In the genomic region with DNA sequence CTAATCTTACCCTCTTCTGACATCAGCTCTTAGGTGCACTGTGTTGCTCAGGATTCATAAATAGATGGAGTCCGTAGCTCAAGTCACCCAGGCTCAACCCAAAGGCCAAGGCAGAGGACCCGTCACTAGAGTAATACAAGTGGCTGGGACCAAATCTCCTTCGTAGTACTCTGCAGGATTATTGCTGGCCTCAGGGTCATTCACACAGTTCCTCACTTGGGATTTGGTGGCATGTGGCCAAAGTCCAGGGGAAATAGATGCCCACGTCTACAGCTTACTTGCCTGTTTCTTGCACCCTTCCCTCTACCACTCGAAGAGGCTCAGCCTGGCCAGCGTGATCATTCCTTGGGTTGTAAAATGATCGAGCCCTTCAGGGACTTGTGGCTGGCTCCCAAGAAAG, we compare ENCODE assay signal across 16 mouse cellular contexts. TPM values are rescaled to one million over a fixed set of nuclear protein-coding genes. Genes with fewer than 3 reads are reported as not detected.
A peak's percentile ranks its signal among the peaks of the same experiment; 100 is the strongest.
DNase-seq lines count a peak whose midpoint lies in the region; ATAC-seq and TF ChIP-seq lines count a peak whose summit lies in the region.
"Had no signal": no experiment of that assay in that cellular context is flagged by ENCODE, and none has a peak within 500 bp of the region (broad histone marks: within the 10 kb centered on the region; RNA-seq: fewer than 3 reads in every experiment).

No protein-coding gene starts in this region.

- H3K4me1 ChIP-seq in hindbrain, postnatal 0 days (ENCODE audit: insufficient read depth, low read length): peaks cover 41% of the 10 kb centered on the region
- peaks cover 18% of the 10 kb centered on the region for H3K4me1 ChIP-seq in hindbrain, embryonic 11.5 days (replicated peaks; ENCODE audit: control insufficient read depth, insufficient read depth, low read length)
- peaks cover 32% of the 10 kb centered on the region for H3K4me1 ChIP-seq in lung, embryonic 14.5 days (ENCODE audit: insufficient read depth)
- peaks cover 69% of the 10 kb centered on the region for H3K4me1 ChIP-seq in embryonic facial prominence, embryonic 12.5 days

- no peak for ATAC-seq in hindbrain, postnatal 0 days
- ATAC-seq in hindbrain, embryonic 11.5 days (ENCODE audit: low FRiP score): no peak
- ATAC-seq in lung, embryonic 14.5 days (ENCODE audit: insufficient read depth): no peak
- ATAC-seq in embryonic facial prominence, embryonic 12.5 days (ENCODE audit: insufficient number of reproducible peaks, insufficient read depth, low FRiP score, low TSS enrichment): no peak
- ATAC-seq: intestine, postnatal 0 days had no signal

- peak overlapping the region; percentile 27; the same call in 1 of the 2 replicates for H3K27ac ChIP-seq in hindbrain, postnatal 0 days
- no peak overlapping the region for H3K27ac ChIP-seq in hindbrain, embryonic 11.5 days (ENCODE audit: low read depth, low read length)
- H3K27ac ChIP-seq in lung, embryonic 14.5 days (ENCODE audit: low read depth): peak overlapping the region; percentile 93; the same call in 1 of the 2 replicates
- H3K27ac ChIP-seq in embryonic facial prominence, embryonic 12.5 days: peak overlapping the region; percentile 38; the same call in 1 of the 2 replicates

- H3K36me3 ChIP-seq in hindbrain, postnatal 0 days (ENCODE audit: insufficient read depth, low read length): no peaks in the 10 kb centered on the region
- no peaks in the 10 kb centered on the region for H3K36me3 ChIP-seq in hindbrain, embryonic 11.5 days (ENCODE audit: control insufficient read depth, insufficient read depth, low read length)
- peaks cover 9% of the 10 kb centered on the region; the same call in 1 of the 2 replicates for H3K36me3 ChIP-seq in lung, embryonic 14.5 days (ENCODE audit: insufficient read depth)
- H3K36me3 ChIP-seq in embryonic facial prominence, embryonic 12.5 days: no peaks in the 10 kb centered on the region
- H3K36me3 ChIP-seq: midbrain, embryonic 12.5 days had no signal

- no peak overlapping the region for H3K4me3 ChIP-seq in hindbrain, postnatal 0 days (ENCODE audit: low read length)
- H3K4me3 ChIP-seq in hindbrain, embryonic 11.5 days (ENCODE audit: low read depth, low read length): no peak overlapping the region
- H3K4me3 ChIP-seq in lung, embryonic 14.5 days (ENCODE audit: low read depth, low read length): no peak overlapping the region
- no peak overlapping the region for H3K4me3 ChIP-seq in embryonic facial prominence, embryonic 12.5 days
- H3K4me3 ChIP-seq: midbrain, embryonic 12.5 days had no signal

- no peaks in the 10 kb centered on the region for H3K9me3 ChIP-seq in hindbrain, postnatal 0 days (ENCODE audit: low read length)
- H3K9me3 ChIP-seq in hindbrain, embryonic 11.5 days (ENCODE audit: control insufficient read depth, low read length): no peaks in the 10 kb centered on the region
- no peaks in the 10 kb centered on the region for H3K9me3 ChIP-seq in lung, embryonic 14.5 days (ENCODE audit: low read depth, low read length)
- H3K9me3 ChIP-seq in embryonic facial prominence, embryonic 12.5 days: no peaks in the 10 kb centered on the region
- H3K9me3 ChIP-seq: midbrain, embryonic 12.5 days had no signal

- H3K9ac ChIP-seq in hindbrain, postnatal 0 days (replicated peaks; ENCODE audit: low read length): no peak overlapping the region
- H3K9ac ChIP-seq in hindbrain, embryonic 11.5 days (ENCODE audit: low read depth, low read length): no peak overlapping the region
- no peak overlapping the region for H3K9ac ChIP-seq in lung, embryonic 14.5 days
- H3K9ac ChIP-seq in embryonic facial prominence, embryonic 12.5 days: no peak overlapping the region

- H3K27me3 ChIP-seq in hindbrain, postnatal 0 days (ENCODE audit: insufficient read depth, low read length): no peaks in the 10 kb centered on the region
- H3K27me3 ChIP-seq in hindbrain, embryonic 11.5 days (ENCODE audit: control insufficient read depth, insufficient read depth, low read length): 0 out of 2 replicates have a peak, but pooled peaks cover 3% of the 10 kb centered on the region
- H3K27me3 ChIP-seq in lung, embryonic 14.5 days (ENCODE audit: insufficient read depth, low read length): no peaks in the 10 kb centered on the region
- H3K27me3 ChIP-seq in embryonic facial prominence, embryonic 12.5 days: no peaks in the 10 kb centered on the region

- peak; percentile 41 to 62 for DNase-seq in cerebellum, postnatal 10 days
- no peak for DNase-seq in cerebellum, adult 8-10 months
- no peak for DNase-seq in hindbrain, postnatal 0 days (ENCODE audit: low spot score)
- no peak for DNase-seq in hindbrain, embryonic 11.5 days (ENCODE audit: low spot score)
- no peak for DNase-seq in lung, embryonic 14.5 days
- DNase-seq in lung, postnatal 10 days: no peak
- DNase-seq in urinary bladder, postnatal 4 days (ENCODE audit: low spot score in 2 of 2): no peak
- DNase-seq: gastrocnemius, postnatal 25 days; heart, postnatal 36 days; lung, postnatal 36 days; right cerebral cortex, adult 18-20 months; spleen, adult 18-20 months; thymus, adult 2 months had no signal

- H3K4me2 ChIP-seq in hindbrain, postnatal 0 days (ENCODE audit: low read depth, low read length): no peak overlapping the region
- no peak overlapping the region for H3K4me2 ChIP-seq in hindbrain, embryonic 11.5 days (replicated peaks; ENCODE audit: low read depth, low read length)
- H3K4me2 ChIP-seq in lung, embryonic 14.5 days: no peak overlapping the region
- H3K4me2 ChIP-seq in embryonic facial prominence, embryonic 12.5 days (replicated peaks): no peak overlapping the region

- TF ChIP-seq CTCF in hindbrain, postnatal 0 days (IDR thresholded peaks at IDR 0.05; ENCODE audit: low read depth): no peak
- no peak for TF ChIP-seq CTCF in lung, embryonic 14.5 days (IDR thresholded peaks at IDR 0.05; ENCODE audit: low read depth)

- WGBS in hindbrain, postnatal 0 days: 69% methylated on average over 7 of the region's 7 CpGs
- WGBS in hindbrain, embryonic 11.5 days: 87% methylated on average over 7 of the region's 7 CpGs
- 70% methylated on average over 7 of the region's 7 CpGs for WGBS in lung, embryonic 14.5 days
- 86% methylated on average over 7 of the region's 7 CpGs for WGBS in embryonic facial prominence, embryonic 12.5 days

RNA-seq across cellular contexts. Expression of gene BC034090, which starts 30.3 kb away (rescaled TPM):
- total RNA-seq in hindbrain, postnatal 0 days (2014; rRNA removed): 16.1 and 18.8 TPM in 2 replicates
- 3.6 and 3.7 TPM in 2 replicates for polyA plus RNA-seq in hindbrain, postnatal 0 days (2015; fragmentation: Nextera tagmentation; extraction: Ambion mirVana)
- polyA plus RNA-seq in hindbrain, embryonic 11.5 days (2014; fragmentation: Nextera tagmentation; extraction: Ambion mirVana): 1.7 and 2.5 TPM in 2 replicates
- 3.4 and 3.9 TPM in 2 replicates for polyA plus RNA-seq in lung, embryonic 14.5 days (2014; fragmentation: Nextera tagmentation; extraction: Ambion mirVana)
- polyA plus RNA-seq in embryonic facial prominence, embryonic 12.5 days (2016; fragmentation: Nextera tagmentation; extraction: Ambion mirVana): 6.8 and 6.9 TPM in 2 replicates

RNA-seq across cellular contexts. Expression of gene Stx6, which starts 55.4 kb away (rescaled TPM):
- 77.1 and 84.2 TPM in 2 replicates for total RNA-seq in hindbrain, postnatal 0 days (2014; rRNA removed)
- polyA plus RNA-seq in hindbrain, postnatal 0 days (2015; fragmentation: Nextera tagmentation; extraction: Ambion mirVana): 81.2 and 82.2 TPM in 2 replicates
- 99.6 and 101 TPM in 2 replicates for polyA plus RNA-seq in hindbrain, embryonic 11.5 days (2014; fragmentation: Nextera tagmentation; extraction: Ambion mirVana)
- 97.6 and 99.7 TPM in 2 replicates for polyA plus RNA-seq in lung, embryonic 14.5 days (2014; fragmentation: Nextera tagmentation; extraction: Ambion mirVana)
- polyA plus RNA-seq in embryonic facial prominence, embryonic 12.5 days (2016; fragmentation: Nextera tagmentation; extraction: Ambion mirVana): 109 and 113 TPM in 2 replicates

Comparison
In these comparisons a context has a peak if more than half of its experiments do, and no peak if none do; other contexts are left out.
1. DNase-seq: peak in cerebellum, postnatal 10 days (2 of 2); none in cerebellum, adult 8-10 months (single experiment), hindbrain, postnatal 0 days (single experiment), hindbrain, embryonic 11.5 days (single experiment), lung, embryonic 14.5 days (single experiment), lung, postnatal 10 days (single experiment) and urinary bladder, postnatal 4 days (0 of 2).